Mouse (Mus musculus) stomach, embryonic 14.5 days (tissue): ENCODE results near the gene Myo10. TPM values are rescaled to one million over a fixed set of nuclear protein-coding genes. Genes with fewer than 3 reads are reported as not detected.

ENCODE experiments used
- ATAC-seq: fragments of 200-750 bp; cut with Nextera tagmentation; 2 replicates; pipeline ENCODE4 v1.8.0; 2017; ENCODE audit warnings: low read depth, moderate TSS enrichment; ENCODE audit not compliant: insufficient number of reproducible peaks, insufficient read depth, low FRiP score
- H3K27ac ChIP-seq: fragments of 300-500 bp; sonication (generic); 2 replicates; pipeline ENCODE4 v1.5.1; 2014; ENCODE audit warnings: mild to moderate bottlenecking, low read length, moderate library complexity, mixed read lengths
- H3K27me3 ChIP-seq: fragments of 300-500 bp; sonication (generic); 2 replicates; pipeline ENCODE4 v1.6.1; 2014; ENCODE audit warnings: low read length, control low read depth, mixed read lengths; ENCODE audit not compliant: control insufficient read depth, insufficient read depth
- H3K36me3 ChIP-seq: fragments of 300-500 bp; sonication (generic); 2 replicates; pipeline ENCODE4 v1.6.1; 2014; ENCODE audit warnings: mild to moderate bottlenecking, control low read depth, low read length, moderate library complexity, mixed read lengths; ENCODE audit not compliant: control insufficient read depth, insufficient read depth
- H3K4me1 ChIP-seq: fragments of 300-500 bp; sonication (generic); 2 replicates; pipeline ENCODE4 v1.6.1; 2014; ENCODE audit warnings: low read length, control low read depth, mixed read lengths; ENCODE audit not compliant: control insufficient read depth, insufficient read depth
- H3K4me2 ChIP-seq: fragments of 300-500 bp; sonication (generic); replicated peaks from 2 replicates; pipeline ENCODE4 v1.6.1; 2014; ENCODE audit warnings: low read depth, low read length, control low read depth
- H3K4me3 ChIP-seq: fragments of 300-500 bp; sonication (generic); 2 replicates; pipeline ENCODE4 v1.5.1; 2014; ENCODE audit warnings: low read depth, low read length, control low read depth
- H3K9ac ChIP-seq: fragments of 300-500 bp; sonication (generic); replicated peaks from 2 replicates; pipeline ENCODE4 v1.6.1; 2014; ENCODE audit warnings: low read depth, mild to moderate bottlenecking, control low read depth, low read length, moderate library complexity, mixed read lengths
- H3K9me3 ChIP-seq: fragments of 300-500 bp; sonication (generic); 2 replicates; pipeline ENCODE4 v1.6.1; 2016; ENCODE audit warnings: low read depth, low read length, control low read depth; ENCODE audit not compliant: control insufficient read depth
- WGBS: fragments of 180-500 bp; shearing (Covaris S2); extraction: QIAGEN DNeasy Blood & Tissue Kit; methylation state at CpG from one replicate; pipeline ENCODE4 v1.1.7; 2014; 5-methylcytosine and 5-hydroxymethylcytosine counted together
- polyA plus RNA-seq: library from polyadenylated mRNA; unstranded; fragments of >200 nt; fragmentation: Nextera tagmentation; extraction: Ambion mirVana; gene quantifications from 2 replicates; pipeline ENCODE4 v1.2.1, GENCODE M21; 2014

Gene Myo10
- polyA plus RNA-seq, 1 experiment from 2014 or later, result 48.0 TPM

DNA sequence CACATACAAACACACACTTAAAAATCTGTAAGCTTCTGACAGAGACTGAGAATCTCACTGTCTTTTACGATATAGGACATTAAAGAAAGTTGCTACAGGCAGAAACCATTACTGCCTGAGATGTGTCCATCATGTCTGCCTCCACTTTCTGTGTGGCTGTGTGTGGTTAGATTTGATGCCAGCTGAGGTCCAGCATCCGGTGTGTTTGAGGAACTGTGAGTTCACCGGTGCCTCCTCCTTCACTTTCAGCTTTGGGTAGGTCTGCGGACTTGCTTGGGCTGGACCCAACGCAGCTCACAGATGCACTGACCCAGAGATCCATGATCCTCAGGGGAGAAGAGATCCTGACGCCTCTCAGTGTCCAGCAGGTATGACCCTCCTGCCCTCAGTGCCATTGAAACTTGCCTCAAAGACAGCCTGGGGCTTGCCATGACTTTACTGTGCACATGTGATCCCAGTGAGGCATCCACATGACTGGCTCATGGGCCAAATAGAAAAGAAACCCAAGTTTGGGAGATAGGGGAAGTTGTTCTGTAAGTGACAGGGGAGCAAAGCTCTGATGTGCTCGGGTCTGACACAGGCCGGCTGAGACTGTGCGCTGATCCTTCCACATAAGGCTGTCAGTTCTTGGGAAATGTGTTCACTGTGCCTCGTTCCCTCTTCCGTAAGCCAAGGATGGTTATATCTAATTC lies 111.6 kb downstream of the Myo10 start:
- peaks cover 22% of the 10 kb centered on the region for H3K36me3 ChIP-seq

DNA sequence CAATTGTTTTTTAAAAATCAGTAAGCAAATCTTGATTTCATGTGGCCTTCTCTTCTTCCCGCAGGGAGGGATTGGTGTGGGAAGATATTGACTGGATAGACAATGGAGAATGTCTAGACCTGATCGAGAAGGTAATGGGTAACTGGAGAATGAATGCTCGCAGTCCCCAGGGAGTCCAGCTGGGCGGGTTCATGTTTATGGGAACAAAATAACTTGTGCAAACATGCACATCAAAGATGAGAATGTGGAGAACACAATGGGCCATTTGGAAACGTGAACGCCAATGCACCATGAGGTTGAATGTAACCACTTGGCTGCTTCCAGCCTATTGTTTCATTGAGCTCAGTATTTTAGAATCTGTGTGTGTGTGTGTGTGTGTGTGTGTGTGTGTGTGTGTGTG lies 114.2 kb downstream of the Myo10 start:
- Histone ChIP-seq H3K4me3 (no peak overlapping the region), H3K9me3 (no peaks in the 10 kb centered on the region), H3K27me3 (no peaks in the 10 kb centered on the region), H3K27ac (no peak overlapping the region), H3K9ac (no peak overlapping the region), H3K4me1 (no peaks in the 10 kb centered on the region), H3K36me3 (peaks cover 33% of the 10 kb centered on the region), H3K4me2 (no peak overlapping the region)
- no peak for ATAC-seq
- 77% methylated on average over 6 of the region's 6 CpGs for WGBS

More for the DNA sequence above, 111.6 kb downstream of the Myo10 start:
- no peak overlapping the region for H3K9ac ChIP-seq
- ATAC-seq, result no peak
- no peak overlapping the region for H3K4me3 ChIP-seq
- H3K27me3 ChIP-seq, result no peaks in the 10 kb centered on the region
- no peak overlapping the region for H3K4me2 ChIP-seq
- no peaks in the 10 kb centered on the region for H3K4me1 ChIP-seq
- H3K27ac ChIP-seq, result no peak overlapping the region
- 93% methylated on average over 11 of the region's 11 CpGs for WGBS
- no peaks in the 10 kb centered on the region for H3K9me3 ChIP-seq

DNA sequence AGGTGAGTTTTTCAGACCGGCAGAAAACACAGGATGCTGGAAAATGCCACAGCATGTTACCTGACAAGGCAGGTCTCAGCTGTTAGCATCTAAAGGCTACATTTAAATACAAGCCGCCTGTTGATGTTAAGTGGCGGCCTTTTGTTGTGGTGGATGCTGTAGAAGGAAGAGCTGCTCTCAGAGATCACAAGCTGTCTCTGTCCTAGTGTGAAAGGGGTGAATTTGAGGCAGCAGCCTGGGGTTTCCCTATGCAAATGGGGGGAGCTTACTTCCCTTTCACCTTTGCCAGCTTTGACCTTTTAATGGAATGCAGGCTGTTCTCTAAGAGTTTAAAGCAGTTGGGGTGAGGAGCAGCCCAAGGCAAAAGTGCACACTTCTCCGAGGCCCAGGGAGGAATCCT lies 117.9 kb downstream of the Myo10 start:
- Histone ChIP-seq H3K4me3 (no peak overlapping the region), H3K4me2 (no peak overlapping the region), H3K36me3 (peaks cover 43% of the 10 kb centered on the region), H3K9me3 (no peaks in the 10 kb centered on the region), H3K27ac (no peak overlapping the region), H3K9ac (no peak overlapping the region), H3K27me3 (no peaks in the 10 kb centered on the region), H3K4me1 (no peaks in the 10 kb centered on the region)
- 70% methylated on average over 4 of the region's 4 CpGs for WGBS
- no peak for ATAC-seq

DNA sequence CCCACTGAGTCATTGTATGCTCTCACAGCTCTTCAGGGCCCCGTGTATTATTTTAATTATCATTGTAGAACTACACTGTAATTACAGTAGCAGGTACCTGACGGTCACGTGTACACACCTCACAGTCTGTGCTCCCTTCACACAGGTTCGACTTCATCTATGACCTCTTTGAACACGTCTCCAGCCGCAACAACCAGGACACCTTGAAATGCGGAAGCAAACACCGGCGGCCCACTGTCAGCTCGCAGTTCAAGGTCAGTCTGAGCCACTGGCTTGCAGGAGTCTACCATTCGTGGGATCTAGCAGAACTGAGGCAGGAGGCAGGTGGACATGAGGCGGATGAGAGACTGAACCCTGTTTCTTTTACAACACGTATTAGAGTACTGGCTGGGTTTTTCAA lies 119.9 kb downstream of the Myo10 start:
- no peak overlapping the region for H3K9ac ChIP-seq
- peaks cover 43% of the 10 kb centered on the region for H3K36me3 ChIP-seq
- H3K27ac ChIP-seq, result no peak overlapping the region
- H3K4me1 ChIP-seq, result no peaks in the 10 kb centered on the region
- no peak overlapping the region for H3K4me2 ChIP-seq
- no peak overlapping the region for H3K4me3 ChIP-seq
- no peaks in the 10 kb centered on the region for H3K9me3 ChIP-seq
- H3K27me3 ChIP-seq, result no peaks in the 10 kb centered on the region
- no peak for ATAC-seq
- WGBS, result 88% methylated on average over 13 of the region's 13 CpGs

DNA sequence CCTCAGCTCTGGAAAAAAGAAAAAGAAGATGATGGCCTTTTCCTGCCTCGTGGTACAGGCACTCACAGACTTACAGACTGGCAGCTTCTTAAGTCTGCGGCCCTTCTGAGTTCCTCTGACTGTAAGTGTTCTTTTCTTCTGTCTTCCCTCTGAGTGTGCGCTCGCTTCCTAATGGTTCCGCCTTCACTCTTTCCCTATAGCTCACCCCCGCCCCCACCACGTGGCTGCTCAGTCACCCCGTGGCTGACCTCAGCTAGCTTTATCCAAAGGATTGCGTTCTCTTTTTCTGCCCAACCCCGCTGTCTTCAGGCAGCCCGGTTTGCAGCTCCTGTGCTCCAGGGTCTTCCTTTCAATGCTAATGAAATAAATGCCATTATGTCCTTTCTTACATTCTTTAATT lies 129.2 kb downstream of the Myo10 start:
- WGBS, result 51% methylated on average over 11 of the region's 11 CpGs
- Histone ChIP-seq H3K4me1 (no peaks in the 10 kb centered on the region), H3K27me3 (no peaks in the 10 kb centered on the region), H3K36me3 (no peaks in the 10 kb centered on the region; the same call in 1 of the 2 replicates), H3K4me2 (no peak overlapping the region), H3K27ac (no peak overlapping the region), H3K9ac (no peak overlapping the region), H3K9me3 (no peaks in the 10 kb centered on the region), H3K4me3 (no peak overlapping the region)
- no peak for ATAC-seq

GRCm38 (mm10) chr15:25752597-25752996 lies 130.3 kb downstream of the Myo10 start:
- H3K36me3 ChIP-seq, result no peaks in the 10 kb centered on the region; the same call in 1 of the 2 replicates
- H3K27ac ChIP-seq, result peak overlapping the region; percentile 44; the same call in 1 of the 2 replicates
- WGBS, result 42% methylated on average over 1 of the region's 1 CpGs

GRCm38 (mm10) chr15:25753003-25753402 lies 130.7 kb downstream of the Myo10 start:
- peak overlapping the region; percentile 44; the same call in 1 of the 2 replicates for H3K27ac ChIP-seq
- no peak overlapping the region for H3K9ac ChIP-seq
- no peak for ATAC-seq
- no peaks in the 10 kb centered on the region for H3K27me3 ChIP-seq
- WGBS, result 47% methylated on average over 9 of the region's 9 CpGs
- peaks cover 2% of the 10 kb centered on the region; the same call in 1 of the 2 replicates for H3K4me1 ChIP-seq
- no peaks in the 10 kb centered on the region; the same call in 1 of the 2 replicates for H3K36me3 ChIP-seq
- H3K4me2 ChIP-seq, result no peak overlapping the region
- no peak overlapping the region for H3K4me3 ChIP-seq
- H3K9me3 ChIP-seq, result no peaks in the 10 kb centered on the region

More at GRCm38 (mm10) chr15:25752597-25752996, 130.3 kb downstream of the Myo10 start:
- no peak overlapping the region for H3K4me2 ChIP-seq
- no peak overlapping the region for H3K9ac ChIP-seq
- H3K27me3 ChIP-seq, result no peaks in the 10 kb centered on the region
- H3K4me1 ChIP-seq, result no peaks in the 10 kb centered on the region
- H3K4me3 ChIP-seq, result no peak overlapping the region
- peak; percentile 60; the same call in 1 of the 2 replicates for ATAC-seq
- no peaks in the 10 kb centered on the region for H3K9me3 ChIP-seq

DNA sequence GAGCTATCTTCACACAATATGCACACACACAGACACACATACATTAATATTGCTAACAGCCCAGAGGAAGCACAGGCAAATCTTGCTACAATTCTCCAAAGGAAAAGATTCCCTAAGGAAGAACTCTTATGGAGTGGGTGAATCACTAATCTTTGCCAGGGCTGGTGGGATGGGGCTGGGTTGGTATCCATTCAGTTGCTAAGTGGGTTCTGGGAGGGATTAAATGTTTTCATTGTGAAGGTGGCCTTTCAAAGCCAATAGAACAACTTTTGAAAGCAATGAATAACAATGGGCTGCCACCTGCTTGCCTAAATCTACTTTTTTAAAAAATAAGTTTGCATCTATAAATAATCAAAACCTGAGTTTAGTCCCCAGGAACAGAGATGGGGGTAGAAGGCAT lies 131.6 kb downstream of the Myo10 start:
- Histone ChIP-seq H3K9ac (no peak overlapping the region), H3K4me3 (no peak overlapping the region), H3K4me1 (peaks cover 5% of the 10 kb centered on the region; the same call in 1 of the 2 replicates), H3K9me3 (no peaks in the 10 kb centered on the region), H3K4me2 (no peak overlapping the region), H3K27ac (no peak overlapping the region), H3K27me3 (no peaks in the 10 kb centered on the region), H3K36me3 (no peaks in the 10 kb centered on the region; the same call in 1 of the 2 replicates)
- ATAC-seq, result no peak
